Mouse (Mus musculus) MEL (cell line): ENCODE data around the gene Sgf29.
A peak's percentile ranks its signal among the peaks of the same experiment; 100 is the strongest.

Experiments
- CTCF ChIP-seq, 3 experiments: IDR thresholded peaks in 2 of 3; conservative IDR thresholded peaks in 1 of 3; 2 replicates each; pipeline ENCODE4 v1.5.1; 2011 to 2012; ENCODE audit warnings: low read length in 3 of 3, low read depth in 2 of 3, mild to moderate bottlenecking in 2 of 3, improper control_type of control experiment in 1 of 3, inconsistent platforms in 1 of 3, mixed read lengths in 1 of 3, moderate library complexity in 1 of 3; ENCODE audit not compliant: control insufficient read depth in 1 of 3, insufficient read depth in 1 of 3, poor library complexity in 1 of 3, severe bottlenecking in 1 of 3
- ELF1 ChIP-seq: IDR thresholded peaks from 2 replicates; pipeline ENCODE4 v1.6.1; 2014; ENCODE audit warnings: low read depth, mild to moderate bottlenecking, inconsistent platforms, low read length, improper control_type of control experiment, moderate library complexity
- EP300 ChIP-seq, 2 experiments: IDR thresholded peaks; 2 replicates each; pipeline ENCODE4 v1.6.1; 2011; ENCODE audit warnings: improper control_type of control experiment in 2 of 2, low read length in 2 of 2, low read depth in 1 of 2, mild to moderate bottlenecking in 1 of 2
- GATA1 ChIP-seq: IDR thresholded peaks from 2 replicates; pipeline ENCODE4 v1.6.1; 2011; ENCODE audit warnings: low read depth, low read length, improper control_type of control experiment
- POLR2A ChIP-seq, 2 experiments: IDR thresholded peaks; 2 replicates each; pipeline ENCODE4 v1.6.1; 2011 to 2012; ENCODE audit warnings: low read length in 2 of 2, mild to moderate bottlenecking in 2 of 2, control low read depth in 1 of 2, improper control_type of control experiment in 1 of 2, low read depth in 1 of 2, moderate library complexity in 1 of 2; ENCODE audit not compliant: control insufficient read depth in 1 of 2, insufficient read depth in 1 of 2, poor library complexity in 1 of 2
- TBP ChIP-seq: IDR thresholded peaks from 2 replicates; pipeline ENCODE4 v1.8.0; 2011; ENCODE audit warnings: low read depth, low read length, improper control_type of control experiment
- ZNF384 ChIP-seq: IDR thresholded peaks from 2 replicates; pipeline ENCODE4 v1.6.1; 2012; ENCODE audit warnings: low read depth, mild to moderate bottlenecking, inconsistent platforms, low read length, improper control_type of control experiment

DNA sequence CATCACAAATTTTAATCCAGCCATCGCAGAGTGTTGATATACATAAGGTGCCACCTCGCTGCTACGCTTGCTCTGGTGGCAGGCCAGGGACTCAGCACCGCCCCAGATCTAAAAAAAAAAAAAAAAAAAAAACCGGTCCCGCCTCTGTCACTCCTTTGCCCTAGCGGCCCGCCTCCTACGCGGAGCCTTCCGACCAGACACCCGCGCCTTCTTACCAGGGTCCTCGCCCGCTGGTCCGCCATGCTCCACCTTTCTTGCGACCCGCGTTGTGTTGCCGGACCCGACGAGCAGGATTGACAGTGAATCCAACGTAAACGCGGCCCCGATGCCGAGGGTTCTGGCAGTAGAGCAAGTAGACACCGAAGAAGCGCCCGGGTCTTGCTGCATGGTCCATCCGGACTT is 46.1 kb downstream of the Sgf29 start, which contains the start of gene Bola2:
- TF ChIP-seq EP300 (IDR thresholded peaks at IDR 0.05; ENCODE audit: low read depth in 1 of 2, low read length in 2 of 2) (no peak), ELF1 (no peak), CTCF (IDR thresholded peaks at IDR 0.05 in 2 of 3, conservative IDR thresholded peaks at IDR 0.05 in 1 of 3; ENCODE audit: control insufficient read depth in 1 of 3, insufficient read depth in 1 of 3, low read depth in 2 of 3, low read length in 3 of 3, poor library complexity in 1 of 3, severe bottlenecking in 1 of 3) (no peak), ZNF384 (peak; percentile 99), POLR2A (IDR thresholded peaks at IDR 0.05; ENCODE audit: control insufficient read depth in 1 of 2, insufficient read depth in 1 of 2, low read depth in 1 of 2, low read length in 2 of 2, poor library complexity in 1 of 2) (no peak), TBP (no peak), GATA1 (no peak)
